Mouse (Mus musculus) spleen, adult 2 months (tissue): Measurements from ENCODE around the gene Naaladl2.

Experiments used
- CTCF ChIP-seq: fragments of 200-500 bp; IDR thresholded peaks from 2 replicates; pipeline ENCODE4 v1.5.1; 2011; ENCODE audit warnings: mild to moderate bottlenecking, inconsistent platforms; ENCODE audit not compliant: insufficient read depth, insufficient read length, insufficient replicate concordance; ENCODE audit errors: extremely low read depth
- POLR2A ChIP-seq: fragments of 200-500 bp; IDR thresholded peaks from 2 replicates; pipeline ENCODE4 v1.6.1; 2011; ENCODE audit warnings: low read depth, low read length, inconsistent platforms

GRCm38 (mm10) chr3:23962961-23963621, 1181.0 kb downstream of the Naaladl2 start:
- TF ChIP-seq CTCF, result no peak
- TF ChIP-seq POLR2A, result no peak
